Mouse (Mus musculus) limb, embryonic 14.5 days (tissue): ENCODE measurements around the gene Oprl1. TPM values are rescaled to one million over a fixed set of nuclear protein-coding genes. Genes with fewer than 3 reads are reported as not detected.

Experiments
- ATAC-seq: fragments of 200-750 bp; cut with Nextera tagmentation; 2 replicates; pipeline ENCODE4 v1.8.0; 2017; ENCODE audit warnings: low read depth, moderate number of reproducible peaks, moderate TSS enrichment; ENCODE audit not compliant: low FRiP score
- DNase-seq: peaks from one replicate; pipeline ENCODE4 v3.0.0-alpha.2; 2015; ENCODE audit warnings: low spot score
- H3K27ac ChIP-seq: fragments of 300-500 bp; sonication (generic); replicated peaks from 2 replicates; pipeline ENCODE4 v1.5.1; 2014; ENCODE audit warnings: low read depth, mild to moderate bottlenecking, low read length, moderate library complexity, mixed read lengths
- H3K27me3 ChIP-seq: fragments of 300-500 bp; sonication (generic); 2 replicates; pipeline ENCODE4 v1.6.1; 2014; ENCODE audit warnings: low read length, mixed read lengths; ENCODE audit not compliant: control insufficient read depth, insufficient read depth
- H3K36me3 ChIP-seq: fragments of 300-500 bp; sonication (generic); 2 replicates; pipeline ENCODE4 v1.6.1; 2014; ENCODE audit warnings: mild to moderate bottlenecking, low read length, moderate library complexity, mixed read lengths; ENCODE audit not compliant: control insufficient read depth, insufficient read depth
- H3K4me1 ChIP-seq: fragments of 300-500 bp; sonication (generic); 2 replicates; pipeline ENCODE4 v1.6.1; 2014; ENCODE audit warnings: antibody characterized with exemption, low read length, mixed read lengths; ENCODE audit not compliant: control insufficient read depth, insufficient read depth
- H3K4me2 ChIP-seq: fragments of 300-500 bp; sonication (generic); replicated peaks from 2 replicates; pipeline ENCODE4 v1.6.1; 2014; ENCODE audit warnings: low read depth, mild to moderate bottlenecking, low read length, moderate library complexity; ENCODE audit not compliant: severe bottlenecking
- H3K4me3 ChIP-seq: fragments of 300-500 bp; sonication (generic); replicated peaks from 2 replicates; pipeline ENCODE4 v1.5.1; 2014; ENCODE audit warnings: low read length
- H3K9ac ChIP-seq: fragments of 300-500 bp; sonication (generic); 2 replicates; pipeline ENCODE4 v1.6.1; 2014; ENCODE audit warnings: mild to moderate bottlenecking, low read depth, low read length, moderate library complexity; ENCODE audit not compliant: severe bottlenecking
- H3K9me3 ChIP-seq: fragments of 300-500 bp; sonication (generic); 2 replicates; pipeline ENCODE4 v1.6.1; 2016; ENCODE audit warnings: low read length; ENCODE audit not compliant: control insufficient read depth
- POLR2A ChIP-seq: fragments of 200-500 bp; IDR thresholded peaks from 2 replicates; pipeline ENCODE4 v1.8.0; 2012; ENCODE audit warnings: inconsistent platforms, mild to moderate bottlenecking, moderate library complexity, borderline replicate concordance; ENCODE audit not compliant: insufficient read depth, insufficient read length; ENCODE audit errors: extremely low read depth
- WGBS: fragments of 180-500 bp; shearing (Covaris S2); extraction: QIAGEN DNeasy Blood & Tissue Kit; methylation state at CpG from one replicate; pipeline ENCODE4 v1.1.7; 2014; 5-methylcytosine and 5-hydroxymethylcytosine counted together
- polyA plus RNA-seq, 2 experiments: library from polyadenylated mRNA; depleted of rRNA in 1 of 2; stranded (reverse) in 1 of 2; unstranded in 1 of 2; fragments of >200 nt; fragmentation: Nextera tagmentation in 1 of 2; extraction: Ambion mirVana in 1 of 2; gene quantifications; 2 replicates each; pipeline versions ENCODE4 v1.2.1 to v1.2.3; 2012 to 2014

Oprl1 gene
- polyA plus RNA-seq, 2 experiments: 0.30 to 1.0 TPM

DNA sequence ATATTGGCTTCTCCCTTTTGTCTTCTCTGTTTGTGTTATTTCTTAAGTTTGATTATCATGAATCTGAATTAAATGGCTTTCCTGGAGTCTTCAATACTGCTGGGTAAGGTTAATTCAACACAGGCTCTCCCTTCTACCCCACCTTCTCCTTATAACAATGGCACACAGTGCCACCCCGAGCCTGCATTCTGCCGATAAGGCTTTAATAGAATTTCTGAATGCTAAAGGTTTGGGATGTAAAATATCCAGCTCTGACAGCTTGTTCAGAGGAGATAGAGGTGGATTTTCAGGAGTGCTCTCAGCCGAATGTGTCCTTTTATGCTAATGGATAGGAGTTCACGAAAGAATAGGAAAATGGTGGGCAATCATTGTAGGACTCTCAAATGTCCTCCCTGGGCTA, 50.4 kb downstream of the Oprl1 start:
- no peaks in the 10 kb centered on the region for H3K9me3 ChIP-seq
- 83% methylated on average over 4 of the region's 4 CpGs for WGBS
- no peak for ATAC-seq
- H3K4me3 ChIP-seq: no peak overlapping the region
- no peaks in the 10 kb centered on the region for H3K27me3 ChIP-seq
- H3K27ac ChIP-seq: no peak overlapping the region
- DNase-seq: no peak
- H3K9ac ChIP-seq: no peak overlapping the region
- no peaks in the 10 kb centered on the region for H3K4me1 ChIP-seq
- no peak overlapping the region for H3K4me2 ChIP-seq
- no peak for TF ChIP-seq POLR2A
- H3K36me3 ChIP-seq: no peaks in the 10 kb centered on the region

DNA sequence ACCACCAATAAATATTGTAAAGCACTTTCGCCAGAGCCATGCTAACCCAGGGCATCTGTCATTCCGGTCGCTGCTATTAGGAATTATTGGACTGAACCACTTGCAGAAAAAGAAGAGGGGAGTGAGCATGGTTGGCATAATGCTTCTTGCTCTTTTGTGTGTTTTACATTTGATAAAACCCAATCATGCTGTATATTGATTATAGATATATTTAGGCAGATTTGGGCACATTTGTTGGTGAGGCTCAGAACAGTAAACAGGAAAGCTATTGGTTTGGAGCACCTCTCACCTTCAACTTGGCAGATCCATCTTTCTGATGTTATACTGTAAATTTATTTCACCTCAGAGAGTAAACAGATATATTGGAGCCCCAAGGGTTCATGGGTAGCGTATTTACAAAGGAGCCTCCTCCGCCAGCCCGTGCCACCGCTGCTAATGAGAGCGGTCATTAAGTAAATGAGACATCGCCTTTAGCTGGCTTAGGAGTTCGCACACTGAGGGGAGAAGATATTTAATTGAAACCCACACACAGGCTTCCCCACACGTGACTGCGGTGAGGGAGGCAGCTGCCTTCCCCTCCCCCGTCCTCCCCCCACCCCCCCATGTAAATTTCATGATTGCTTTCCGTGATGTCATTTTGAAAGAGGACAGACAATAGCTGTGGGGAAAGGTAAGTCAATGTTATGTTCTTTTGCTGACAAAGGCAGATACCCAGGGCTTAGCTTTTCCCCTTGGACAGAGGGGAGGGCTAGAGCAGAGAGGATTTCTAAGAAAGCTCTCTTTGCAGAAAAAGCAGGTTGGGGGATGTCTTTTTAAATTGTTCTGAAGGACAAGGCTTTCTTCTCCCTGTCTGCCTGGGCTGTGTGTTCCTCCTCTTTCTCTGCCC, 52.1 kb downstream of the Oprl1 start:
- no peaks in the 10 kb centered on the region for H3K9me3 ChIP-seq
- no peak for TF ChIP-seq POLR2A
- no peaks in the 10 kb centered on the region for H3K4me1 ChIP-seq
- 36% methylated on average over 14 of the region's 14 CpGs for WGBS
- no peak overlapping the region for H3K27ac ChIP-seq
- DNase-seq (no peak), ATAC-seq (no peak)
- H3K4me2 ChIP-seq: no peak overlapping the region
- H3K27me3 ChIP-seq: no peaks in the 10 kb centered on the region
- no peaks in the 10 kb centered on the region for H3K36me3 ChIP-seq
- H3K4me3 ChIP-seq: no peak overlapping the region
- no peak overlapping the region for H3K9ac ChIP-seq

DNA sequence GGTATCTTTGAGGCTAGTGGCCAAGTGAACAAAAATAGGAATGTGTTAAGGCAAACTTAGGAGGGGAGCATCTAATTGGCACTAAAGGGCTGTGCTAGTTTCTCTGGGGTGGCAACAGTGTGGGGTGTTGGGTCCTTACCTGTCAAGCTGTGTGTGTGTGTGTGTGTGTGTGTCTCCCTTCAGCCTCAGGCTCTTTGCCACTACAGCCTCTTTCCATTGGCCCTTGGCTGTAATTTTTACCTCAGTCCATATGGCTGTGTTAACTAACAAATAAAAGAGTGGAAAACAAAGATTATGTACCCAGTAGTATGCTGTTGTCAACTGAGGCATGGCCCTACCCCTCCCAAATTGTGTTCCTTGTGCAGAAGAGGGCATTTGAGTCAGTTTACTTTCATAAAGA, 53.6 kb downstream of the Oprl1 start:
- H3K27ac ChIP-seq: no peak overlapping the region
- H3K9ac ChIP-seq: no peak overlapping the region
- no peaks in the 10 kb centered on the region for H3K36me3 ChIP-seq
- no peak overlapping the region for H3K4me2 ChIP-seq
- H3K4me1 ChIP-seq: no peaks in the 10 kb centered on the region
- ATAC-seq: no peak
- DNase-seq: no peak
- no peak overlapping the region for H3K4me3 ChIP-seq
- TF ChIP-seq POLR2A: no peak
- H3K9me3 ChIP-seq: no peaks in the 10 kb centered on the region
- H3K27me3 ChIP-seq: no peaks in the 10 kb centered on the region

DNA sequence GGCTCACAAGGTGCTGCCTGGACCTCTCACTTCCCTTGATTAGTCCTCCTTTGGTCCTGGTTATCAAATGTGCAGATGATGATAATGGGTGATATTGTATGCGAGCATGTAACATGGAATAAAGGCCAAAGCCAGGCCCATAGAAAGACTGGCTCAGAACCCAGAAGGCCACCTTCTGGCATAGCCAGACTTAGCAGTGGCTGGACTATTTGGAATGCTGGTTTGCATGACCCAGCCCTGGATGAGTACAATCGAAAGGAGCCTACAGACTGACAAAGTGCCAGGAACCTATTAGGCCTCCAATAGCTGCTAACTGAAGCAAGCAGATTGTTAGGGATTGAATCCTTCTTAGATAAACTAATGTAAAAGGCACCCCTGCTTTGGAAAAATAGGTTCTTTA, 54.6 kb downstream of the Oprl1 start:
- Histone ChIP-seq H3K27me3 (no peaks in the 10 kb centered on the region), H3K36me3 (no peaks in the 10 kb centered on the region), H3K9ac (no peak overlapping the region), H3K4me1 (no peaks in the 10 kb centered on the region), H3K4me2 (no peak overlapping the region), H3K27ac (no peak overlapping the region), H3K9me3 (no peaks in the 10 kb centered on the region), H3K4me3 (no peak overlapping the region)
- WGBS: 85% methylated on average over 2 of the region's 2 CpGs
- ATAC-seq: no peak
- DNase-seq: no peak
- no peak for TF ChIP-seq POLR2A

Other genes starting within 250 kb of the Oprl1 start
- gene Abhd16b, start 221.8 kb upstream of the Oprl1 start, polyA plus RNA-seq (2012; rRNA removed): not detected in 2 replicates
- gene Abhd16b, start 221.8 kb upstream of the Oprl1 start, polyA plus RNA-seq (2014; fragmentation: Nextera tagmentation; extraction: Ambion mirVana): not detected in 2 replicates
- gene Tpd52l2, start 217.9 kb upstream of the Oprl1 start, polyA plus RNA-seq (2012; rRNA removed): 108 and 123 TPM in 2 replicates
- gene Tpd52l2, start 217.9 kb upstream of the Oprl1 start, polyA plus RNA-seq (2014; fragmentation: Nextera tagmentation; extraction: Ambion mirVana): 172 and 177 TPM in 2 replicates
- 72.5 and 91.8 TPM in 2 replicates for gene Dnajc5, start 194.5 kb upstream of the Oprl1 start, polyA plus RNA-seq (2012; rRNA removed)
- gene Dnajc5, start 194.5 kb upstream of the Oprl1 start, polyA plus RNA-seq (2014; fragmentation: Nextera tagmentation; extraction: Ambion mirVana): 75.7 and 85.5 TPM in 2 replicates
- gene Uckl1, start 130.1 kb upstream of the Oprl1 start, polyA plus RNA-seq (2012; rRNA removed): 130 and 165 TPM in 2 replicates
- 41.2 and 46.3 TPM in 2 replicates for gene Uckl1, start 130.1 kb upstream of the Oprl1 start, polyA plus RNA-seq (2014; fragmentation: Nextera tagmentation; extraction: Ambion mirVana)
- 29.7 and 41.6 TPM in 2 replicates for gene Prpf6, start 123.1 kb upstream of the Oprl1 start, polyA plus RNA-seq (2012; rRNA removed)
- 57.9 and 64.2 TPM in 2 replicates for gene Prpf6, start 123.1 kb upstream of the Oprl1 start, polyA plus RNA-seq (2014; fragmentation: Nextera tagmentation; extraction: Ambion mirVana)
- 102 and 117 TPM in 2 replicates for gene Zfp512b, start 122.2 kb upstream of the Oprl1 start, polyA plus RNA-seq (2012; rRNA removed)
- 58.8 and 59.5 TPM in 2 replicates for gene Zfp512b, start 122.2 kb upstream of the Oprl1 start, polyA plus RNA-seq (2014; fragmentation: Nextera tagmentation; extraction: Ambion mirVana)
- gene Samd10, start 115.8 kb upstream of the Oprl1 start, polyA plus RNA-seq (2012; rRNA removed): 9.2 and 10.3 TPM in 2 replicates
- gene Samd10, start 115.8 kb upstream of the Oprl1 start, polyA plus RNA-seq (2014; fragmentation: Nextera tagmentation; extraction: Ambion mirVana): 10.2 TPM in 2 replicates
- 0.23 and 0.63 TPM in 2 replicates for gene Gm29797, start 58.0 kb upstream of the Oprl1 start, polyA plus RNA-seq (2012; rRNA removed)
- gene Gm29797, start 58.0 kb upstream of the Oprl1 start, polyA plus RNA-seq (2014; fragmentation: Nextera tagmentation; extraction: Ambion mirVana): 0.37 and 0.52 TPM in 2 replicates
- gene Sox18, start 43.4 kb upstream of the Oprl1 start, polyA plus RNA-seq (2012; rRNA removed): 49.8 and 66.4 TPM in 2 replicates
- 36.2 and 37.8 TPM in 2 replicates for gene Sox18, start 43.4 kb upstream of the Oprl1 start, polyA plus RNA-seq (2014; fragmentation: Nextera tagmentation; extraction: Ambion mirVana)
- gene Tcea2, start 34.7 kb upstream of the Oprl1 start, polyA plus RNA-seq (2012; rRNA removed): 53.8 and 57.1 TPM in 2 replicates
- gene Tcea2, start 34.7 kb upstream of the Oprl1 start, polyA plus RNA-seq (2014; fragmentation: Nextera tagmentation; extraction: Ambion mirVana): 27.1 and 32.9 TPM in 2 replicates
- gene Rgs19, start 21.0 kb upstream of the Oprl1 start, polyA plus RNA-seq (2012; rRNA removed): 124 and 151 TPM in 2 replicates
- 92.8 and 99.6 TPM in 2 replicates for gene Rgs19, start 21.0 kb upstream of the Oprl1 start, polyA plus RNA-seq (2014; fragmentation: Nextera tagmentation; extraction: Ambion mirVana)
- gene Lkaaear1, start 16.6 kb upstream of the Oprl1 start, polyA plus RNA-seq (2012; rRNA removed): not detected in 2 replicates
- not detected in 2 replicates for gene Lkaaear1, start 16.6 kb upstream of the Oprl1 start, polyA plus RNA-seq (2014; fragmentation: Nextera tagmentation; extraction: Ambion mirVana)
- gene Myt1, start 48.3 kb downstream of the Oprl1 start, polyA plus RNA-seq (2012; rRNA removed): 0.41 and 0.85 TPM in 2 replicates
- gene Myt1, start 48.3 kb downstream of the Oprl1 start, polyA plus RNA-seq (2014; fragmentation: Nextera tagmentation; extraction: Ambion mirVana): not detected in 2 replicates
- 39.1 and 39.2 TPM in 2 replicates for gene Pcmtd2, start 122.8 kb downstream of the Oprl1 start, polyA plus RNA-seq (2012; rRNA removed)
- 29.4 and 33.4 TPM in 2 replicates for gene Pcmtd2, start 122.8 kb downstream of the Oprl1 start, polyA plus RNA-seq (2014; fragmentation: Nextera tagmentation; extraction: Ambion mirVana)
- 24.5 and 27.1 TPM in 2 replicates for gene Polr3k, start 149.3 kb downstream of the Oprl1 start, polyA plus RNA-seq (2012; rRNA removed)
- gene Polr3k, start 149.3 kb downstream of the Oprl1 start, polyA plus RNA-seq (2014; fragmentation: Nextera tagmentation; extraction: Ambion mirVana): 66.4 and 67.2 TPM in 2 replicates